Mouse (Mus musculus) lung, postnatal 0 days (tissue): ENCODE data around the gene Tsen15. TPM values are rescaled to one million over a fixed set of nuclear protein-coding genes. Genes with fewer than 3 reads are reported as not detected.

ENCODE experiments used
- ATAC-seq: fragments of 200-750 bp; cut with Nextera tagmentation; 2 replicates; pipeline ENCODE4 v1.8.0; 2017; ENCODE audit warnings: moderate library complexity
- DNase-seq: peaks from one replicate; pipeline ENCODE4 v3.0.0-alpha.2; 2016; ENCODE audit warnings: low spot score
- H3K27ac ChIP-seq: fragments of 300-500 bp; sonication (generic); 2 replicates; pipeline ENCODE4 v1.5.1; 2014; ENCODE audit warnings: antibody characterized with exemption, mild to moderate bottlenecking, low read length, mixed read lengths
- H3K27me3 ChIP-seq: fragments of 300-500 bp; sonication (generic); replicated peaks from 2 replicates; pipeline ENCODE4 v1.6.1; 2014; ENCODE audit warnings: low read length, mixed read lengths; ENCODE audit not compliant: insufficient read depth
- H3K36me3 ChIP-seq: fragments of 300-500 bp; sonication (generic); 2 replicates; pipeline ENCODE4 v1.6.1; 2014; ENCODE audit warnings: low read length, mixed read lengths; ENCODE audit not compliant: insufficient read depth
- H3K4me1 ChIP-seq: fragments of 300-500 bp; sonication (generic); 2 replicates; pipeline ENCODE4 v1.6.1; 2014; ENCODE audit warnings: antibody characterized with exemption, low read depth, low read length, mixed read lengths; ENCODE audit not compliant: insufficient read depth
- H3K4me2 ChIP-seq: fragments of 300-500 bp; sonication (generic); replicated peaks from 2 replicates; pipeline ENCODE4 v1.6.1; 2014; ENCODE audit warnings: low read depth, mild to moderate bottlenecking, low read length, moderate library complexity, mixed read lengths
- H3K4me3 ChIP-seq: fragments of 300-500 bp; sonication (generic); 2 replicates; pipeline ENCODE4 v1.5.1; 2014; ENCODE audit warnings: low read depth, low read length
- H3K9ac ChIP-seq: fragments of 300-500 bp; sonication (generic); replicated peaks from 2 replicates; pipeline ENCODE4 v1.6.1; 2014; ENCODE audit warnings: low read depth, mild to moderate bottlenecking
- H3K9me3 ChIP-seq: fragments of 300-500 bp; sonication (generic); 2 replicates; pipeline ENCODE4 v1.6.1; 2016; ENCODE audit warnings: low read length, mixed read lengths
- CTCF ChIP-seq: IDR thresholded peaks from 2 replicates; pipeline ENCODE4 v1.5.1; 2016; ENCODE audit warnings: antibody characterized with exemption, mild to moderate bottlenecking
- EP300 ChIP-seq: IDR thresholded peaks from 2 replicates; pipeline ENCODE4 v1.6.1; 2016; ENCODE audit warnings: antibody characterized with exemption, mild to moderate bottlenecking, control low read depth
- WGBS: fragments of 180-500 bp; shearing (Covaris S2); extraction: QIAGEN DNeasy Blood & Tissue Kit; methylation state at CpG from one replicate; pipeline ENCODE4 v1.1.7; 2014; 5-methylcytosine and 5-hydroxymethylcytosine counted together
- polyA plus RNA-seq: library from polyadenylated mRNA; unstranded; fragments of >200 nt; fragmentation: Nextera tagmentation; extraction: Ambion mirVana; gene quantifications from 2 replicates; pipeline ENCODE4 v1.2.1, GENCODE M21; 2015

Tsen15 gene
- polyA plus RNA-seq, 1 experiment from 2014 or later: 35.9 TPM

DNA sequence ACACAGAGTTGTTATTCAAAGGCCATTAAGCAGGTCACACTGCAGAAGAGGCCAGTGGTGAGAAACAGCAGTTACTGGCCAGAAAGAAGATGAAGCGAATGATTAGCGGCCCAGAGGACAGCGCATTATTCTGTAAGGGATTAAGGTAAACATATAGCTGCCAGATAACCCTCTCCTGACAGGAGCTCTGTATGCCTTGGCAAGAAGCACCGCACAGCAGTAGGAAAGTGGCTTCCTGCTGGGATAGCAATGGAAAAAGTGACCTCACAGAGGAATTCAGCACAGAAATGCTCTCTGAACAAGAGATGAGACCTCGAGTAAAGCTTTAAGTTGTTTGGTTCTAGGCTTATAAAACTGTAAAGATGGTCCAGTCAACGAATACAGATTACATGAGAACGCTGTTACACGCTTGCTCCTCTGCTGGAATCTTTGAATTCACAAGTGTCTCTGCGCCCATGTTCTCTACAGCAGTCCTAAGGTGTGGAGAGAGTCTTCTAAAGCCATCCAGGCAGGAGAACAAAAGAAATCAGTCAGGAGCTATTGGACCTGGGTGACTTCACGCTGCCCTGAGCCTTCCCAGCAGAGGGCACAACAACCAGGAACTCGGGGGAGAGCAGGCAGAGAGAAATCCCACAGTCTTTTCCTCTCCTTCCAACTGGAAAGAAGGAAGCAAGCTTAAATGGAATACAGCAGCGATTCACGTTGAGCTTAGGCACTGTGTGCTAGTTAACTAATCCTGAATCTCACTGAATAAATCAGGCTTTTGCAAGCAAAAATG is 18.0 kb downstream of the Tsen15 start:
- TF ChIP-seq EP300 (no peak), CTCF (peak; percentile 42)
- Histone ChIP-seq H3K9ac (no peak overlapping the region), H3K4me1 (no peaks in the 10 kb centered on the region; the same call in 1 of the 2 replicates), H3K27ac (no peak overlapping the region), H3K4me2 (no peak overlapping the region; the same call in 1 of the 2 replicates), H3K36me3 (no peaks in the 10 kb centered on the region), H3K27me3 (no peaks in the 10 kb centered on the region), H3K9me3 (no peaks in the 10 kb centered on the region), H3K4me3 (no peak overlapping the region)
- WGBS: 45% methylated on average over 13 of the region's 13 CpGs
- ATAC-seq (peak; percentile 28), DNase-seq (peak; percentile 23)

- Histone ChIP-seq H3K27ac (no peak overlapping the region), H3K27me3 (no peaks in the 10 kb centered on the region), H3K4me3 (no peak overlapping the region), H3K4me1 (no peaks in the 10 kb centered on the region), H3K9me3 (no peaks in the 10 kb centered on the region), H3K36me3 (no peaks in the 10 kb centered on the region), H3K9ac (no peak overlapping the region), H3K4me2 (no peak overlapping the region)
- 54% methylated on average over 4 of the region's 4 CpGs for WGBS
- TF ChIP-seq CTCF (no peak), EP300 (no peak)
- ATAC-seq (no peak), DNase-seq (peak; percentile 33)
Observed at GRCm38 (mm10) chr1:152356721-152357120, 29.8 kb downstream of the Tsen15 start.

GRCm38 (mm10) chr1:152347946-152348345 is 38.5 kb downstream of the Tsen15 start:
- no peak overlapping the region for H3K4me2 ChIP-seq
- no peaks in the 10 kb centered on the region for H3K27me3 ChIP-seq
- no peak overlapping the region for H3K4me3 ChIP-seq
- H3K9ac ChIP-seq: no peak overlapping the region
- ATAC-seq: no peak
- H3K36me3 ChIP-seq: no peaks in the 10 kb centered on the region
- H3K27ac ChIP-seq: no peak overlapping the region
- no peaks in the 10 kb centered on the region for H3K4me1 ChIP-seq
- no peaks in the 10 kb centered on the region for H3K9me3 ChIP-seq
- TF ChIP-seq EP300 (no peak), CTCF (no peak)
- DNase-seq: no peak

DNA sequence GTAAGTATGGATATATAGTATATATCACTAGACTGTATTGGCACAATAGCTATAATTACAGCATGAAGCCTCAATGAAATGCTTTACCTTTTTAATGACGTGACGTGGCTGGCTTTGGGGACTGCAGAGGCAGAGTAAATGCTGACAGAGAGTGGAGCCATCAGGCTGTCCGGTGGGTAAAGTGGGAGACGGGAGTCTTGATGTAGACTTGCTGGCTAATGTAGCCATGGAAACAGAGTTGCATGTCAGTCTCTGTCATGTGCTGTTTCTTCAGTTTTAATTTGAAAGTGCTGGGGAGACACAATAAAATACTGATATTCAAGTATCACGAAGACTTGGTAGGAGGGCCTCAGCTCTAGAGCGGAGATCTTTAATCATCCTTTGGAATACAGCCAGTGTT is 62.5 kb downstream of the Tsen15 start:
- Histone ChIP-seq H3K4me3 (no peak overlapping the region), H3K4me1 (no peaks in the 10 kb centered on the region), H3K9me3 (no peaks in the 10 kb centered on the region), H3K4me2 (no peak overlapping the region), H3K9ac (no peak overlapping the region), H3K36me3 (no peaks in the 10 kb centered on the region), H3K27ac (no peak overlapping the region), H3K27me3 (no peaks in the 10 kb centered on the region)
- DNase-seq (no peak), ATAC-seq (no peak)
- 93% methylated on average over 6 of the region's 6 CpGs for WGBS
- no peak for TF ChIP-seq EP300
- no peak for TF ChIP-seq CTCF

Other genes with a start within 250 kb of the Tsen15 start
- gene Colgalt2, start 13.1 kb upstream of the Tsen15 start, polyA plus RNA-seq: 3.3 and 3.6 TPM in 2 replicates